Comparison of ENCODE assay signal across 11 mouse cellular contexts in the genomic region with DNA sequence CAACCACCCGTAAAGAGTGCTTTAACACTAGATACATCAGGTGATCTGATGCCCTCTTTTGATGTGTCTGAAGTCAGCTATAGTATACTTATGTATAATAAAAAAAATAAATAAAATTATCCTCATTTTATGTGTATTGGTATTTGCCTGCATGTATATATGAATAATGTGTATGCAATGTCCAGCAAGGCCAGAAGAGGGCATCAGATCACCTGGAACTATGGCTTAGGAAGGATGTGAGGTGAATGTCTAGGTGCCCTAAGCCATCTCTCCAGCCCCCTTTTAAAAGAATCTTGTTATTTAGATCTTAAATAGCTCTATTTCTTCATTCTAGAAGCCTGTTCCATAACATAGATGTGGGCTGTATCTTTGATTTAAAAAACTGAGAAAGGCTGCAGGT. TPM values are rescaled to one million over a fixed set of nuclear protein-coding genes. Genes with fewer than 3 reads are reported as not detected.
DNase-seq lines count a peak whose midpoint lies in the region; ATAC-seq and TF ChIP-seq lines count a peak whose summit lies in the region.
"Had no signal": no experiment of that assay in that cellular context is flagged by ENCODE, and none has a peak within 500 bp of the region (broad histone marks: within the 10 kb centered on the region; RNA-seq: fewer than 3 reads in every experiment).

No protein-coding gene starts in this region.

- no peak for TF ChIP-seq POLR2A in heart, adult 2 months (IDR thresholded peaks at IDR 0.05; ENCODE audit: insufficient read depth, low read depth, low read length)

- peak; percentile 78 for TF ChIP-seq CTCF in heart, adult 2 months (IDR thresholded peaks at IDR 0.05)

- no peaks in the 10 kb centered on the region for H3K79me2 ChIP-seq in heart, adult 2 months (replicated peaks; ENCODE audit: control insufficient read depth, insufficient read depth, low read length)

- 0 out of 2 replicates have a peak, but pooled peaks have one; percentile 23 for ATAC-seq in granulocyte monocyte progenitor cell, adult 5-6 weeks (replicated peaks; ENCODE audit: poor library complexity, severe bottlenecking)

- TF ChIP-seq EP300 in heart, adult 2 months (IDR thresholded peaks at IDR 0.05; ENCODE audit: insufficient read depth, low read depth, low read length), result no peak

- no peak overlapping the region for H3K4me3 ChIP-seq in heart, adult 2 months
- H3K4me3 ChIP-seq: hindbrain, embryonic 15.5 days; limb, embryonic 15.5 days; neural tube, embryonic 13.5 days had no signal

- no peak for DNase-seq in heart, adult 2 months
- no peak for DNase-seq in heart, postnatal 36 days
- DNase-seq in testis, postnatal 10 days (ENCODE audit: low spot score), result peak; percentile 48
- no peak for DNase-seq in testis, postnatal 14 days (ENCODE audit: low spot score)
- peak; percentile 70 for DNase-seq in thymus, postnatal 4 days
- no peak for DNase-seq in neural tube, embryonic 10.5 days (ENCODE audit: extremely low spot score, low spot score)
- DNase-seq in right cerebral cortex, adult 18-20 months, result no peak

- no peak overlapping the region for H3K9ac ChIP-seq in heart, adult 2 months (ENCODE audit: low read depth, low read length)
- H3K9ac ChIP-seq: hindbrain, embryonic 15.5 days; limb, embryonic 15.5 days; neural tube, embryonic 13.5 days had no signal

- H3K27ac ChIP-seq in heart, adult 2 months, result no peak overlapping the region
- H3K27ac ChIP-seq: hindbrain, embryonic 15.5 days; limb, embryonic 15.5 days; neural tube, embryonic 13.5 days had no signal

- intact Hi-C loops in heart, adult 2 months (cut with DNase I), result no loop called here
- intact Hi-C loops in heart, postnatal 36 days (cut with DNase I), result loop anchor here (5.0 kb wide), 1 partner anchor 45 kb away; no protein-coding TSS in a partner anchor

- H3K4me1 ChIP-seq in heart, adult 2 months (ENCODE audit: control insufficient read depth, insufficient read depth, low read length), result no peaks in the 10 kb centered on the region
- H3K4me1 ChIP-seq: hindbrain, embryonic 15.5 days; limb, embryonic 15.5 days had no signal

- 0 out of 2 replicates have a peak, but pooled peaks cover under 1% of the 10 kb centered on the region for H3K27me3 ChIP-seq in heart, adult 2 months (ENCODE audit: control insufficient read depth, insufficient read depth, low read length)
- H3K27me3 ChIP-seq: hindbrain, embryonic 15.5 days had no signal

- no peaks in the 10 kb centered on the region for H3K36me3 ChIP-seq in heart, adult 2 months (ENCODE audit: control insufficient read depth, insufficient read depth, low read length)

- 98% methylated on average over 1 of the region's 1 CpGs for WGBS in heart, adult 2 months

RNA-seq across cellular contexts. Expression of gene Trim11, which starts 10.5 kb away (rescaled TPM):
- 10 to 100 TPM; 11.9 to 14.0 TPM for total RNA-seq in heart, adult 2 months (2021)
- polyA plus RNA-seq in heart, adult 2 months (2012; rRNA removed), result 14.3 and 19.4 TPM in 2 replicates
- total RNA-seq in heart, postnatal 36 days (2021), result 10 to 100 TPM; 14.5 TPM
- total RNA-seq in granulocyte monocyte progenitor cell, adult 5-6 weeks (2014; fragmentation: Nextera tagmentation), result 29.0 and 32.3 TPM in 2 replicates
- 29.1 and 30.5 TPM in 2 replicates for total RNA-seq in granulocyte monocyte progenitor cell, adult 5-6 weeks (2017)

RNA-seq across cellular contexts. Expression of gene Hist3h2a, which starts 12.9 kb away (rescaled TPM):
- 10 to 100 TPM; 13.6 to 14.0 TPM for total RNA-seq in heart, adult 2 months (2021)
- 12.6 and 15.4 TPM in 2 replicates for polyA plus RNA-seq in heart, adult 2 months (2012; rRNA removed)
- total RNA-seq in heart, postnatal 36 days (2021), result 10 to 100 TPM; 15.3 to 17.6 TPM
- 9.3 and 14.0 TPM in 2 replicates for total RNA-seq in granulocyte monocyte progenitor cell, adult 5-6 weeks (2014; fragmentation: Nextera tagmentation)
- total RNA-seq in granulocyte monocyte progenitor cell, adult 5-6 weeks (2017), result 234 and 237 TPM in 2 replicates

RNA-seq across cellular contexts. Expression of gene Trim17, which starts 12.9 kb away (rescaled TPM):
- under 1 TPM in 1 of 2 experiments, not detected in 1; 0.07 TPM for total RNA-seq in heart, adult 2 months (2021)
- 0.20 and 0.37 TPM in 2 replicates for polyA plus RNA-seq in heart, adult 2 months (2012; rRNA removed)
- total RNA-seq in heart, postnatal 36 days (2021), result under 1 TPM; 0.11 to 0.16 TPM
- total RNA-seq in granulocyte monocyte progenitor cell, adult 5-6 weeks (2014; fragmentation: Nextera tagmentation), result not detected in 2 replicates
- total RNA-seq in granulocyte monocyte progenitor cell, adult 5-6 weeks (2017), result 0.13 TPM in 1 of 2 replicates, not detected in the other

RNA-seq across cellular contexts. Expression of gene Hist3h2ba, which starts 18.6 kb away (rescaled TPM):
- 1 to 10 TPM in 1 of 2 experiments, under 1 TPM in 1; 0.81 to 1.1 TPM for total RNA-seq in heart, adult 2 months (2021)
- 0.67 and 1.5 TPM in 2 replicates for polyA plus RNA-seq in heart, adult 2 months (2012; rRNA removed)
- total RNA-seq in heart, postnatal 36 days (2021), result 1 to 10 TPM; 2.2 to 2.5 TPM
- total RNA-seq in granulocyte monocyte progenitor cell, adult 5-6 weeks (2014; fragmentation: Nextera tagmentation), result not detected in 2 replicates
- 1.5 and 2.3 TPM in 2 replicates for total RNA-seq in granulocyte monocyte progenitor cell, adult 5-6 weeks (2017)

RNA-seq across cellular contexts. Expression of gene Rnf187, which starts 28.6 kb away (rescaled TPM):
- 100 to 1,000 TPM; 164 to 177 TPM for total RNA-seq in heart, adult 2 months (2021)
- 182 and 190 TPM in 2 replicates for polyA plus RNA-seq in heart, adult 2 months (2012; rRNA removed)
- total RNA-seq in heart, postnatal 36 days (2021), result 100 to 1,000 TPM; 160 to 167 TPM
- total RNA-seq in granulocyte monocyte progenitor cell, adult 5-6 weeks (2014; fragmentation: Nextera tagmentation), result 78.6 and 79.3 TPM in 2 replicates
- total RNA-seq in granulocyte monocyte progenitor cell, adult 5-6 weeks (2017), result 60.0 and 82.2 TPM in 2 replicates

Comparison
In these comparisons a context has a peak if more than half of its experiments do, and no peak if none do; other contexts are left out.
1. DNase-seq: peak in testis, postnatal 10 days (single experiment) and thymus, postnatal 4 days (single experiment); none in heart, adult 2 months (0 of 2), heart, postnatal 36 days (0 of 2), testis, postnatal 14 days (single experiment), neural tube, embryonic 10.5 days (single experiment) and right cerebral cortex, adult 18-20 months (single experiment).